Mouse (Mus musculus): ENCODE data around the gene Tpgs1. TPM values are rescaled to one million over a fixed set of nuclear protein-coding genes. Genes with fewer than 3 reads are reported as not detected.

The Tpgs1 gene
- total and polyA plus RNA-seq, 3 experiments = 23.5 to 48.0 TPM; not detected in 1

DNA sequence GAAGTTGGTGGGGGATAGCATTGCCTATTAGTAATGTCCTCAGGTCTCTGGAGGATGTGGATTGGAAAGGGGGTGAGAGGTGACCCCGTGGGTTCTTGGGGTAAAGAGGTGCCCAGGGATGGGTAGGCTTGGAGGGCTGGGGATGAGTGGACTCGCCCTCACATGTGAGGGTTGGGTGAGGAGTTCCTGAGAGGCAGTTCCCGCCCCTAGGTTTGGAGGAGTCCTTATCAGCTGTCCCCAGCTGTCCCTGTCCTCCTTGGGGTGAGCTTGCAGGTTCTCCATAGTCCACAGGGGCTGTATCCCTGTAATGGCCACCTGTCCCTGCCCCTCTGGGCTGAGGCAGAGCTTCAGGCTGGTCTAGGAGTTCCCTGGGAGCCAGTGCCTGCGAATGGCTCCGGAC, 36.8 kb downstream of the Tpgs1 start:
- Histone ChIP-seq H3K79me2 (ENCODE audit: control insufficient read depth, insufficient read depth, low read length, poor library complexity) (peaks cover 41% of the 10 kb centered on the region), H3K36me3 (ENCODE audit: control insufficient read depth in 1 of 2, insufficient read depth in 2 of 2, low read length in 2 of 2) (peaks cover 0 to 14% of the 10 kb centered on the region in 2 experiments; a peak in 2 of 4 replicates), H3K27me3 (ENCODE audit: control insufficient read depth in 1 of 2, insufficient read depth in 2 of 2, low read length in 2 of 2) (no peaks in the 10 kb centered on the region), H3K9ac (ENCODE audit: control insufficient read depth, low read depth, low read length, poor library complexity, severe bottlenecking) (peak overlapping the region; percentile 84), H3K27ac (ENCODE audit: control insufficient read depth, low read depth, low read length) (peak overlapping the region; percentile 12), H3K4me1 (ENCODE audit: control insufficient read depth in 1 of 2, insufficient read depth in 2 of 2, low read length in 2 of 2) (peaks cover 9 to 16% of the 10 kb centered on the region in 2 experiments; a peak in 3 of 4 replicates), H3K4me3 (ENCODE audit: control insufficient read depth in 1 of 2, insufficient read depth in 1 of 2, low read depth in 2 of 2, low read length in 2 of 2) (peak overlapping the region; percentile 86 to 92), H3K9me3 (replicated peaks; ENCODE audit: insufficient read depth, low read length) (no peaks in the 10 kb centered on the region)
- TF ChIP-seq EP300 (IDR thresholded peaks at IDR 0.05; ENCODE audit: low read depth in 1 of 2, low read length in 2 of 2) (peak; percentile 59 to 70), BHLHE40 (IDR thresholded peaks at IDR 0.05; ENCODE audit: borderline replicate concordance, low read depth, low read length) (no peak), ETS1 (IDR thresholded peaks at IDR 0.05; ENCODE audit: low read depth, low read length) (peak; percentile 56), SIN3A (IDR thresholded peaks at IDR 0.05; ENCODE audit: low read length) (peak; percentile 60), TCF12 (IDR thresholded peaks at IDR 0.05; ENCODE audit: low read depth, low read length) (peak; percentile 87), GATA1 (IDR thresholded peaks at IDR 0.05; ENCODE audit: low read depth, low read length) (peak; percentile 83), SMC3 (IDR thresholded peaks at IDR 0.05; ENCODE audit: low read depth, low read length) (no peak), TAL1 (IDR thresholded peaks at IDR 0.05; ENCODE audit: low read length) (peak; percentile 99), CHD2 (IDR thresholded peaks at IDR 0.05; ENCODE audit: low read length) (no peak), ZNF384 (IDR thresholded peaks at IDR 0.05; ENCODE audit: low read depth, low read length) (no peak), MXI1 (IDR thresholded peaks at IDR 0.05; ENCODE audit: low read depth, low read length) (0 out of 2 replicates have a peak, but pooled peaks have one; percentile 41), POLR2A (IDR thresholded peaks at IDR 0.05; ENCODE audit: control insufficient read depth in 1 of 2, insufficient read depth in 1 of 2, low read depth in 1 of 2, low read length in 2 of 2, poor library complexity in 1 of 2) (peak in 1 of 2 experiments; percentile 36; a peak in 1 of 4 replicates)
- DNase-seq (ENCODE audit: low read depth, low spot score) = peak; percentile 78

DNA sequence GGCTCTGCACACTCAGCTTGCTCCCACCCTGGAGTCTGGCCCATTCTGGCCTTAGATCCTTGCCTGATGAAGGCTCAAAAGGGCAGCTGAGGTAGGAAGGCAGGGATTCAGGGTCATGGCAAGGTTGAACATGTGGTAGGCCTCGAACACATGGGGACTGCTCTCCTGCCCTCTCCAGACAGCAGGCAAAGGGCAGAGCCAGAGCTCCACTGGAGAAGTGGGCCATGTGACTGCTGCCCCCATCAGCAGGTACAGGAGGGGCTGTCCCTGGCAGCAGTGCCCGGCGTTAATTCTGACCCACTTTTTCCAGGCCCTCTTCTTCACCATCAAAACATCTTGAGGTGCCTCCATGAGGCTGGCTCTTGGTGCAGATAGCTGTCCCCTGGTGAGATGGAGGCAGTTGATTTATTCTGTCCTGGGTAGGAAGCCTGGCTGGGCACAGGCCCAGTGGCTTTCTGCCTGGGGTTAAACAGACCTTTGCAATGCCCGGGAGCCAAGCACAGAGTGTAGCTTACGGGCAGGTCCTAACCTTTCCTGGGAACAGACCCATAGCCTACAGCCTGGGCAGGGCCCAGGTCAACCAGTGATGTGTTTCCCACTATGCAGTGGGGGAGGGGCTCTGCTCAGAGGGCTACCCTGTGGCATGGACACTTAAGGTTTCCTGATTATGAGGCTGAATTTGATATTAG, 37.4 kb downstream of the Tpgs1 start:
- Histone ChIP-seq H3K9ac (ENCODE audit: control insufficient read depth, low read depth, low read length, poor library complexity, severe bottlenecking) (peak overlapping the region; percentile 84), H3K27me3 (ENCODE audit: control insufficient read depth in 1 of 2, insufficient read depth in 2 of 2, low read length in 2 of 2) (no peaks in the 10 kb centered on the region), H3K36me3 (ENCODE audit: control insufficient read depth in 1 of 2, insufficient read depth in 2 of 2, low read length in 2 of 2) (peaks cover 0 to 14% of the 10 kb centered on the region in 2 experiments; a peak in 2 of 4 replicates), H3K79me2 (ENCODE audit: control insufficient read depth, insufficient read depth, low read length, poor library complexity) (peaks cover 41% of the 10 kb centered on the region), H3K27ac (ENCODE audit: control insufficient read depth, low read depth, low read length) (no peak overlapping the region), H3K4me3 (ENCODE audit: control insufficient read depth in 1 of 2, insufficient read depth in 1 of 2, low read depth in 2 of 2, low read length in 2 of 2) (peak overlapping the region; percentile 11 to 28; a peak in 1 of 4 replicates), H3K4me1 (ENCODE audit: control insufficient read depth in 1 of 2, insufficient read depth in 2 of 2, low read length in 2 of 2) (peaks cover 9 to 16% of the 10 kb centered on the region in 2 experiments; a peak in 3 of 4 replicates), H3K9me3 (replicated peaks; ENCODE audit: insufficient read depth, low read length) (no peaks in the 10 kb centered on the region)
- TF ChIP-seq SIN3A (IDR thresholded peaks at IDR 0.05; ENCODE audit: low read length) (no peak), USF2 (IDR thresholded peaks at IDR 0.05; ENCODE audit: borderline replicate concordance in 1 of 2, insufficient read depth in 1 of 2, low read depth in 1 of 2, low read length in 2 of 2) (no peak), MYB (IDR thresholded peaks at IDR 0.05; ENCODE audit: low read depth, low read length) (no peak), NELFE (IDR thresholded peaks at IDR 0.05; ENCODE audit: low read depth, low read length) (no peak)
- DNase-seq (ENCODE audit: low read depth, low spot score) = no peak
